Mouse (Mus musculus) thymus, postnatal 10 days (tissue): ENCODE measurements around the gene Gm49388.

ENCODE experiments used
- DNase-seq, 2 experiments: peaks; one replicate each; pipeline ENCODE4 v3.0.0; 2021; ENCODE audit warnings: low spot score in 2 of 2

Gm49388 gene

DNA sequence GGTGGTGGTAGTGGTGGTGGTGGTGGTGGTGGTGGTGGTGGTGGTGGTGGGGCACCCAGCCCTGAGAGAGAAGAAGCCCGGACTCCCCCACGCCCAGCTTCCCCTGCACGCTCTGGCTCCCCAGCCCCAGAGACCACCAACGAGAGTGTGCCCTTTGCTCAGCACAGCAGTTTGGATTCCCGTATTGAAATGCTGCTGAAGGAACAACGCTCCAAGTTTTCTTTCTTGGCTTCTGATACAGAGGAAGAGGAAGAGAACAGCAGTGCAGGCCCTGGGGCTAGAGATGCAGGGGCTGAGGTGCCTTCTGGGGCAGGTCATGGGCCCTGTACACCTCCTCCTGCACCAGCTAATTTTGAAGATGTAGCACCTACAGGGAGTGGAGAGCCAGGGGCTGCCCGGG, at the start of gene Gm49388:
Gene Gm49388 (plus strand): TSS at position 301 of the 400 bp plus-strand sequence.
- DNase-seq, result no peak

DNA sequence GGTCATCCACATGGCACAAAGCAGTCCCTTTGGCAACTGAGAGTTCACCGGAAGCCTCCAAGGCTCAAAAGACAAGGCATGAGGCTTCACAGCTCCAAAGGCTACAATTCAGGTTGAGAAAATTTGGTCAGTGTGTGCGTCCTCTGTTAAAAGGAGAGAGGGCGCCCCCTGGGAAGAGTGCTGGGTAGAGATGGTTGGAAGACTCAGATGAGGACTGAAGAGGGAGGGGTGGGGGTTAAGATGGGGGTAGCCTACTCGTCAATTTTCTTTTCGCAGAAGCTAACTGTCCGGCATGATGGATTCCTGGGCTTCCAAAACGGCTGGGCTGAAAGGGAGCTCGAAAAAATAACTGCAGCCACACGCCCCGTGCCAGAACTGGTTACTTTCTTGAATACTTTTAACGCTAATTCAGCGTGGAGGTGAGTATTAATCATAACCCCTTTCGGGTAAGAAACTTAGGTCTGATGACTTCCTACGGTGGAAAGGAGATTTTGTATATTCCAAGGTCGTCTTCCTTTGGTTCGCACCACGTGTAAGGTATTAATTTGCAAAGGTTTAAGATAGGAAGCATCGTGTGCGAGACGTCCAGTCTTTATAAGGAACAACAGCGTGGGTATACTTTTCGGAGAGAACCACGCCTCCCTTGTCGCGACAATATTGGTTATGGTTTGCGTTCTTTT, 40.9 kb upstream of the Gm49388 start, which contains the start of gene Fbxl19:
Gene Fbxl19 (plus strand): TSS at position 178 of the 680 bp plus-strand sequence.
- DNase-seq, result peak; percentile 58 to 76

DNA sequence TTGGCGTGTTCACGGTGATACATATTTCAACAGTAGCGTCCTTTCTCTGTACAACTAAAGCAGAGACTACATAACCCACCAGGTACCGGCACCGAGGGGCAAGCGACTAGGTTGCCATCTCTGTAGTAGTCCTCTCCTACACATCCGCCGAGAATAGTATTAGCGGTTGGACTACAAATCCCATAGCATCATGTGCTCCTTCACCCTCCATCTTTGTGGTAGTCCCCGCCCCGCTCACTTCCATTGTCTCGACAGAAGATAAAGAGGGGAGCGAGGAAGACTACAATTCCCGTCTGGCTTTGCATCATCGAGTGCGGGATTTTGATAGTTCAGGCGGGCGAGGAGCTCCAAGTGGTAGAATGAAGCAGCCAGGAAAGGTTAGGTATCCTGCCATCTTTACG, 40.2 kb upstream of the Gm49388 start:
- DNase-seq, result peak; percentile 82 to 84

DNA sequence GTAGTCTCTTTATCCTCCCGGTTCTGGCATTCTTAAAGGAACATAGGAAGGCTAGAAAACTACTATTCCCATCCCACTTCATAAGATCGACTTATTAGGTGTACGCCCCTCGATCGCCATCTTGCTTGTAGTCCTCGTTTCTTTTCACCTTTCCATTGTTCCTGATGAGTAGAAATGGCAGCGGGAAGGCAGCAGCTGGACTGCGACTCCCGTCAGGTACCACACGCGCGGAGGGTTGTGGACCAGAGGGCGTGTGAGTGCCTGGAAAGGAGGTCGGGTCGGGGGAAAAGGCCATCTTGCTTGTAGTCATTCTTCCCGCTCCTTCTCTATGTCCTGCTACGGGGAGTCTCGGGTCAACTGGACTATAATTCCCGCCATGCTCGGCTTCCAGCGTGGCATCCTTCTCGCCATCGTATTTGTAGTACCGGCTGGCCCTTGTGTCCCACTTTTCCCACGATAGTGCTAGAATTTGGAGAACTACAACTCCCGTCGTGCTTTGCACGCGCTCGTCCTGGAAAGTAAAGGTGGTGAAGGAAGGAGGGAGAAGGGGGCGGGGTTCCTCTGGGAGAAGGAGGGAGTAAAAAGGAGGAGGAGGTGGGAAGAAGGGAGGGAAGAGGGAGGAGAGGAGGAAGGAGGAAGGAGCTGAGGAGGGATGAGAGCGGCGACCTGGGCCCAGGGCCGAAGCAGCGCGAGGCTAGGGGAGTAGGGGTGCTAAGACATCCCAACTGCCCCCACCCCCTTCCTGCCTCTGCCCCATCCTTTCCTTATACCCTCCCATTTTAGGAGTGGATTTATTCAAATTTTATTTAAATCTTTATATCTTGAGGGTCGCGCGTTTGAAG, 39.5 kb upstream of the Gm49388 start:
- peak; percentile 44 to 65 for DNase-seq

DNA sequence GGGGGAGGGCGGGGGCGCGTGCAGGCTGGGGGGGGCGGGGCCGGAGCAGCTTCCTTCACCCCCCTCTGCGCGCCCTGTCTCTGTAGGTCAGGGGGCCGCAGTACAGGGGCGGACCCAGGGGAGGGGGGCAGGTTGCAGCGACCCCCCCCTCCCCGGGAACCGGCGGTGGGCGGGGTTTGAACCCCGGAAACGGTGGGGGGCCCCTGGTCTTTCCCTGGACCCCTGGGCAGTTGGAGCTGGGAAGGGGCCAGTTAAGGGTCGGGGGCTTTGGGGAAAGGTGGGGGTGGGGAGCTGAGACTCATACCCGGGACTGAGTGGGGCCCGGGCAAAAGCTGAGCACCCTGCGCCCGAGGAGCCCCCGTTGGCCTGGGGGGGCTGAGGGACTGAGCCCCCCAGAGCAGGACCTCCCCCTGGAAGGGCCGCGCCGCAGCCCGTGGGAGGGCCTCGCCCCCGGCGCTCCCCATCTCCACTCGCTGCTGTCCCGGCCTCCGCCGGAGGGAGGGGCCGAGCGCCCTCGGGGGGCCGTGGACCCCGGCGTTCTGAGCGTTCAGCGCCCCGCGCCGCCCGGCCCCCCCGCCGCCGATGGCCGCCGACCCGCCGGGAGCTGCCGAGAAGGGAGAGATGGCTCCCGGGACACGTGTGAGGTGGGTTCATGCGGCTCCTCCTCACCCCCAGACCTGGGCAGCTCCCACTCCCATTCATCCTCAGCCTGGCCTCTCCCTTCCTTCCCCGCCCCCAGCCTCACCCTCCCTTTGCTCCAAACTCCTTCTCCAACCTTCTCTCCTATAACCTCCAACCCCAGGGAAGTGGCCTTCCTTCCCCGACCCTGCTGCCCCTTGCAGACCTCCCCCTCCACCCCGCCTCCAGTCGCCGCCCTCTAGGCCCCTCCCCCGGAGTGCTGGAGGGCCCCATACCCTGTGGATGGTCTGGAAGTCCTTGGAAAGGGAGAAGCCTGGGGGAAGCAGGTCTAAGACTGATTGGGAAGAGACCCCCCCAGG, 38.6 kb upstream of the Gm49388 start:
- peak; percentile 35 to 40 for DNase-seq

DNA sequence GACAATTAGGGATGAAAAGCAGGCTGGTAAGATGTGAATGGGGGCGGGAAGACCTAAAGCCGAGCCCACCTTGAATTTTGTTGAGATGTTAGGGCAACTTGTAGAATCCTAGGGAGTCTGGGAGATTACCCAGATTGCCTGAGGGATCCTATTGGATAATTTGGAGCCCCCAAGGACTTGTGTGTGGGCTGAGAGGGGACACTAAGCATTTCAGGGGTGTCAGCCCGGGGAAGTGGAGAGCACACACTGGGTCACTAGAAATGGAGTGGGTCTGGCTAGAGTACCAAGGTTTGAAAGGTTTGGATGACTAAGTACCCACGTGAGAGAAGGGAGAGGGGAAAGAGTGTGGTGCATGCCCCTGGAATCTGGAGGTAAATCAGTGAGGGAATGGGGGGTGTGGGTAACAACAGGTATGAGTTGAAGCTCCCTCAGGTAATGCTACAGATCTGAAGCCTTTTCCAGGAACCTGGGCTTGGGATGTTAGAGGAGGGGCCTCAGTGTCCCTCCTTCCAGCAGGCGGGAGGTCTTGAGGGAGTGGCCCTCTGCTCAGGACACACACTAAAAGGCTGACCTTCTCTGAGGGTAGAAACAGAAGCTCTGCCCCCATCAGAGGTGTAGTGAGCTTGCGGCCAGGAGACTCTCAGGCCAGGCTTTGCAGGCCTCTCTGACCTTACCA, 37.7 kb upstream of the Gm49388 start:
- no peak for DNase-seq

DNA sequence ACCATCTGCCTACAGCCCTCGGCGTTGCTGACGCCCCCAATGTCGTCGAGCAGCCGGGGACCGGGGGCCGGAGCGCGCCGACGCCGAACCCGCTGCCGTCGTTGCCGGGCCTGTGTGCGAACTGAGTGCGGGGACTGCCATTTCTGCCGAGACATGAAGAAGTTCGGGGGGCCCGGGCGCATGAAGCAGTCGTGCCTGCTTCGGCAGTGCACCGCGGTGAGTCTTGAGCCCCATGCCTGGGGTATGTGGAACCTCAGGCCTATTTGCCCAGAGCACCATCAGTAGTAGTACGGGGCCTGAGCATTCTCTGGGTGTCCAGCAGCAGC, 37.2 kb upstream of the Gm49388 start:
- no peak for DNase-seq

DNA sequence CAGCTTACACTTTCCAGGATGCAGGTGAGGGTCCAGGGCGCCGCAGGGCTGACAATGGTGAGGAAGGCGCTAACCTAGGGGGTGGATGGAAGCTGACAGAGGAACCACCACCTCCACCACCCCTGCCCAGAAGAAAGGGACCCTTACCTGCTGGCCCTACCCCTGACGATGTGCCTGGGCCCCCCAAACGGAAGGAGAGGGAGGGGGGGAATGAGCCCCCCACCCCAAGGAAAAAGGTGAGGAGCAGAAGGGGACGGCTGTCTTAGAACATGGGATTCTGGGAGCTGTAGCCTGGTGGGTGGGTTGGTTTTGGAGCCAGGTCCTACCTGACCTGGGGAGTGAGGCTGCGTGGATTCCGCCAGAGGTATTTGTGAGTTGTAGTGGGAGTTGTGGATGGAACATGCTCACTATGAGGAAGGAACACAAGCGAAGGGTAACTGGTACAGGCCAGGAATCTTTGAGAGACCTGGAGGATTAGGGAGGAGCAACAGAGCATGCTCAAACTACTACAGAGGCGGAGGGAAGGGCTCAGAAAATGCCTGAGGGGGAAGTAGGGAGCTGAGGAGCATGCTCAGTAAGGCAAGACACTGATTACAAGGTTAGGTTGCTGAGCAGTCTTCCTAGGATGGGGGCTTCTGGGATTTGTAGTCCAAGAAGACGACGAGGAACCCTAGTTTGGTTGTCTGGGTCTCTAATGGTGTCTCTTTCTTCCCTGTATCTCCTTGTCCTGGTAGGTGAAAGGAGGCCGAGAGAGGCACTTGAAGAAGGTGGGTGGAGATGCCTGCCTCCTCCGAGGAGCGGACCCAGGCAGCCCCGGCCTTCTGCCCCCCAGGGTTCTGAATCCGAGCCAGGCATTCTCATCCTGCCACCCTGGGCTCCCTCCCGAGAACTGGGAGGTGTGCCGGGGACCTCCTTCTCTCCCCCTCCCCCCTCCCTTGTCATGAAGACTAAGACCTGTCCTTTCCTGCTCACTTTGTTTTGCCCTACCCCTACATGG, 35.0 kb upstream of the Gm49388 start:
- DNase-seq, result no peak

DNA sequence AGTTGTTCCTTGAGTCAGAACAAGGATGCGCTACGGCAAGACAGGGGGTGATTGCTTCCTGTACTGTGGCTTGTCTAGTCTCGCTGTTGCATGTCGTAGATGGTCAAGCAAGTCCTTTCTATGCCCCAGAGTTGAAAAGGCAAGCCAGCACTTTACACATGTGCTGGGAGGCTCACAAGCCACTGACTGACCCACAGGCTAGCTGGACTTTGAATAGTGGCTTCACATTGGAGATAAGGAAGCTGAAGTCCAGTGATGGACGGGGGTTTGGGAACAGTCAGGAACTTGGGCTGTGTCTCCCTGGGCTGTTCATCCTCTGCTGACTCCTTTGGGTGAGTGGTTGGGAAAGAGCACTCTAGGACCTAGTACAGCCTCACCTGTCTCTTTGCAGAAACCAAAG, 33.8 kb upstream of the Gm49388 start:
- no peak for DNase-seq

DNA sequence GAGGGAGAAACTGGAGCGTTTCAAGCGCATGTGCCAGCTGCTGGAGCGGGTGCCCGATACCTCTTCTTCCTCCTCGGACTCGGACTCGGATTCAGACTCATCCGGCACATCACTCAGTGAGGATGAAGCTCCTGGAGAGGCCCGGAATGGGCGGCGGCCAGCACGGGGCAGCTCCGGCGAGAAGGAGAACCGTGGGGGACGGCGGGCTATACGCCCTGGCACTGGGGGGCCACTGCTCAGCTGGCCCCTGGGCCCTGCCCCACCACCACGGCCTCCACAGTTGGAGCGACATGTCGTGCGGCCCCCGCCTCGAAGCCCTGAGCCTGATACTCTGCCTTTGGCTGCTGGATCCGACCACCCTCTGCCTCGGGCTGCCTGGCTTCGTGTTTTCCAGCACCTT, 33.3 kb upstream of the Gm49388 start:
- no peak for DNase-seq

DNA sequence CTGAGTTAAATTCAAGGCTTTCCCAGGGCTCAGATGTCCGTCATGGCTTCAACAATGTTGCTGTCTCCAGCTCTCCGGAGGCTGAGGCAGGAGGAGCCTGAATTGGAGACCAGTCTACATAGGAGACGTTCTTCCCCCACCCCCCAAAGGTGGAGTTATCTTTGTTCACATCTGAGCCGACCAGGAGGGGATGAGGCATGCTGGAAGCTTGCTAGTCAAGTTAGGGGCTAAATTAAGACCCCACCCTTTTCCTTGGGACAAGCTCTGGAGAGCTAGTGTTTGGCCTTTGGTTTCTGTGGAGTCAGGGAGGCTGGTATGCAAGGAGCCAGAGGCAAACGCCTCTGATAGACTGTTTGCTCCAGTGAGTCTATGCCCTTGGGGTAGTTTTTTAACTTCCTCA, 32.2 kb upstream of the Gm49388 start:
- no peak for DNase-seq

DNA sequence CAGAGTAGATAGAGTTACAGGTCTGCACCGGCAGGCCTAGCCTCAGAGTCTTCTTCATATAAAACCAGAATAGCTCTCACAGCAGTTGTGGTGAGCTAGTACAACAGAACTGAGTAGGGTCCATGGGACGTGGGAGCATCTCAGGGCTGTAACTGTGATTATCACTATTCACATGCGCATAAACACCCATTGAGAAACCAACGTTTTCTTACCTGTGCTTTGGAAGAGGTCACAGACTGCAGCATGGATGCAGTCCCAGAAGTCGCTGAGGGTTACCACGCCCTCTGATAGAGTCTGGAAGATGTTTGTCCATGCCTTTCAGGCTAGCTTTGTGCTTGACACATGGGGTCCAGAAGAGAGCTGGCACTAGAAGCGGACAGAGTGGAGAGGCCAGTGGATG, 31.7 kb upstream of the Gm49388 start:
- no peak for DNase-seq

DNA sequence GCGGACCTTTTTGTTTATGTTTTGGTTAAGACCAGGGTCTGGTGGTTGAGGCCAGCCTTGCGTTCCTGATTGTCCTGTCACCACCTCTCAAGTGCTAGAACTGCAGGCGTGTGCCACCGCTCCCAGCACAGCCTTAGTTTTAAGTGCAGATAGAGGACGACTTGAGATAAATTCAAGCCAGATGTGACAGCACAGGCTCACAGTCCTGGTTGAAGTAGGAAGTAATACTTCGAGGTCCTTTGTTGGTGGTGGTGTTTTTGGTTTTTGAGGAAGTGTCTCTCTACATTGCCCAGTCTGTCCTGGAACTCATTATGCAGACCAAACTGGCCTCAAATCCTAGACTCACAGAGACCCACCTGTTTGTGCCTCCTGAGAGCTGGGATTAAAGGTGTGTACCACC, 25.7 kb upstream of the Gm49388 start:
- no peak for DNase-seq

DNA sequence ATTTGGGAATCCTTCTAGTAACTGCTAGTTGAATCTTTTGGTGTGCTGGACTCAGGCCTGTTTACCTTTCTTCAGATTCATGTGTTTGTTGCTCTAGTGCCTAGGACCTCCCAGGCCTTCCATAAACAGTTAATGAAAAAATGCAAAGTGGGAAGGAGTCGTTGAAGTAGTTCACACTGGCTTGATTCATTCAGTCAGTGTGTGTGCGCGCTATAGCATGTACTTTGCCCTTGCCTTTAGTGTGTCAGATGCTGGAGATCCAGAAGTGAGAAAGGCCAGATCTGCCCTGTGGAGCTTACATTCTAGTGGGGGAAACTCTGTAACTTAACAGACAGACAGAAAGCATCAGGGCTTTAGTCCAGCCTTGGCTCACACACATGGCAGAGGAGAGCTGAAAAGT, 24.9 kb upstream of the Gm49388 start:
- no peak for DNase-seq

DNA sequence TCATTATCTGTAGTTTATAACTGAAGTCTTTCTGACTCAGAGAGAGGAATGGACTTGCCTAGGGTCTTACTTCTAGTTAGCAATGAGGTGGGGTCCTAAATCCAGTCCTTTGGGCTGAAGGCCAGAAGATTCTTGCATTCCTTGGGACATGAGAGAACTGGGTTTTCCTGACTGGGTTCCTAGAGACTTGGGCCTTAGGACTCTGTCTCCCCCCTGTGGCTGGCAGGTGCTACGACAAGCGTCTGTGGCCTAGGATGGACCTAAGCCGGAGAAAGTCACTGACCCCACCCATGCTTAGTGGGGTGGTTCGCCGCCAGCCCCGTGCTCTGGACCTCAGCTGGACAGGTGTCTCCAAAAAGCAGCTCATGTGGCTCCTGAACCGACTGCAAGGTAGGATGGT, 24.4 kb upstream of the Gm49388 start:
- peak in 1 of 2 experiments; percentile 60 for DNase-seq

DNA sequence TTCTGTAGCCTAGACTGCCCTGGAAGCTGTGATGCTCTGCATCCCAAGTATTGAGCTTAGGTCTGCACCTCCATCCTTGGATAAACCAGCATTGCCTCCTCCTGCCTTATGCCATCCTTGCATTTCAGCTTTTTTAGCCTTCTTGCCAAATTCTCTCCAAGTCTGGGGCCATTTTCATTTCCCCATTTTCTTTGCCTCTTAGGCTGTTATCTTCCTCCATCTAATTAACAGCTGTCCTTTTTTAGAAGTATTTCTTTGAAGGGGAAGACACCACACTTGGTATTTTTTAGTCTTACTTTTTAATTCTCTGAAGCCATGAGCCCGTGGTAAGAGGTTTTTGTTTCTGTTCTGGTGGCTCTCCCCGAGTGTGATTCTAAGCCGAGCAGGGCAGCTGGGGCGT, 21.8 kb upstream of the Gm49388 start:
- DNase-seq, result no peak

DNA sequence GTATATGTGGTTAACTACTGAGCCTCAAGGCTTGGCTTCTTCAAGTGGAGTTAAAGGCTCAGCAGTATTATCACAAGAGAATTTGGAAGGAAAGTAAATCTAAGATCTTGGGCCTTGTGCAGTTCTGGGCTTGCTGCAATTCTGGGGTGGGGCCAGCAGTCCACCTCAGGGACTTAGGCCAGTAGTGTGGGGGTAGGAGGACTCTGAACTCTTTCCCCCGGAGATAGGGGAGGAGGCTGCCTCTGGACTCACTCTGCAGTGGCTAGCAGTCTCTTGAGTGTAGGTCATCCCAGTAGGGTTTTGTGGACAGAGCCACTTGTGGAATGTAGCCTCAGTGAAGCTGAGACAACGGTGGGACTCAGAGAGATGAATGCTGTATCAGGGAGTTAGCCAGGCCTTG, 19.7 kb upstream of the Gm49388 start:
- no peak for DNase-seq

DNA sequence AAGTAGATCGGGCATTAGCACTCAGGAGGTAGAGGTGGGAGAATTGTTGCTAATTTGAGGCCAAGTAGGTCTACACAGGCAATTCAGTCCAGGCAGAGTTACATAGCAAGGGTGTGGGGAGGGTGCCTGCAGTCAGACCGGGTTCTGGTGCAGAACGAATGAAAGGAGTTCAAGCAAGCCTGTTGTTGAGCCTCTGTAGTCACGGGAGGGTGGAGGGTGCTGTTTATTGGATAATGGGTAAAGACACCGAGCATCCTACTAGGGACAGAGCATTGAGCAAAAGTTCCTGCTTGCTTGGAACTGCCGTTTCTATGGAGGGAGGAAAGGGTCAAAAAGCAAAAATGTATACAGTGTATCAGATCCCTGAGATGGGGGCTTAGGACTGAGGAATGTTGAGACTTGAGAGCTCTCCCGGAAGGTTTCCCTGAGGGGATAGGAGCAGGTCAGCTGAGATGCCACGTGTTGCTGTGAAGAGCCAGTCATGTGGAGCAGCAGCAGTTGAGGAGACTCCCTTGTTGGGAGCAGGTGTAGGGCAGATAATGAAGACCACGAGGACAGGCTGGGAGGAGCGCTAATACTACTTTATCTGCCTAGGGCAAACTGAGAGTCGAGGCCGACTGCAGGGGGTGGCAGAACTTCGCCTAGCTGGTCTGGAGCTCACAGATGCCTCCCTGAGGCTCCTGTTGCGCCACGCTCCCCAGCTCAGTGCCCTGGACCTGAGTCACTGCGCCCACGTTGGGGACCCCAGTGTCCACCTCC, 18.4 kb upstream of the Gm49388 start:
- DNase-seq, result no peak

DNA sequence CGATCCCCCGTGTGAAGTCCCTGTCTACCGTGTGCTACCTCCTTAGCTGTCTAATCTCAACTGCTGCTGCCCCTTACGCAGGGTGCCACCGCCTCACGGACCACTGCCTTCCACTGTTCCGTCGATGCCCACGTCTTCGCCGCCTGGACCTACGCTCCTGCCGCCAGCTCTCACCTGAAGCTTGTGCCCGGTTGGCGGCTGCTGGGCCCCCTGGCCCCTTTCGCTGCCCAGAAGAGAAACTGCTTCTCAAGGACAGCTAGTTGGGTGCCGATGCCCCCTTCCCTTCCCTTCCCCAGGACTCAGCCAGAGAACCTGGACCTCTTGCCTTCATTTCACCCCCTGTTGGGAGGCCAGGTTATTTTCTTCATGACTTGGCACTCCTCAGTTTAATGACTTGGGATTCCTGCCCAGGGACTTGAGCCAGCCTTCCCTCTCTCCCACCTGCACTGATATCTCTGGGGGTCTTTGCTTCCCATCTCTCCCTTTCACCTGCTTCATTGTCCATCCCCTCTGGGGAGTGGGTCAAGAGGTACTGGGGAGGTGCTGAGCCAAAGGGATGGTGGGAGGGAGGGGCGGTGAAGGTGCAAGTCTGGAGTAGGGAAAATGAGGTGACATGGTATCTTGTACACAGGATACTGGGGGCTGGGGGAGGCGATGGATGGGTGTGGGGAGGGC, 17.6 kb upstream of the Gm49388 start:
- DNase-seq, result no peak
